Mouse (Mus musculus) forelimb bud, embryonic 11.5 days (tissue): Measurements from ENCODE around the gene Smim13.
"Not testable (repeated sequence)": the region's sequence is repeated elsewhere in the genome, so short reads cannot be mapped to it uniquely, and the experiment has no call there.

Experiments
- DNase-seq: peaks from one replicate; pipeline ENCODE4 v3.0.0-alpha.2; 2012; ENCODE audit warnings: low read depth, low spot score

Smim13 gene

GRCm38 (mm10) chr13:41235845-41236741 is 13.6 kb upstream of the Smim13 start:
- no peak for DNase-seq

GRCm38 (mm10) chr13:41238035-41238804 is 11.4 kb upstream of the Smim13 start:
- DNase-seq = no peak

- peak; percentile 73 for DNase-seq
Observed at GRCm38 (mm10) chr13:41238805-41239130, 10.9 kb upstream of the Smim13 start.

DNA sequence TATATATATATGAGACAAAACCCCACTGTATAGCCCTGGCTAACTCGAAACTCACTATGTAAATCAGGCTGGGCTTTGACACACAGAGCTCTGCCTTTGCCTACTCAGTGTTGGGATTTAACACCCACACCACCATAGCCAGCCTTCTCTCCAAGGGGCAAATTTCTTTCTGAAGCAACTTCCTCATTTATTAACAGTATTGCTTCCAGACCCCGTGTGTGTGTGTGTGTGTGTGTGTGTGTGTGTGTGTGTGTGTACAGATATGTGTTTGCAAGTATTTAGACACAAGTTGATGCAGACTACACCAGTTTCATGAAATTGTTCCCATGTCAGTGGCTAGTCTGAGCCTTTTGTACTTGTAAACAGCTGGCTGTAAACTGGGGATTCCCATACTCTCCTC is 8.1 kb upstream of the Smim13 start:
- DNase-seq = no peak

- DNase-seq = no peak
Observed at GRCm38 (mm10) chr13:41244306-41244830, 5.3 kb upstream of the Smim13 start.

DNA sequence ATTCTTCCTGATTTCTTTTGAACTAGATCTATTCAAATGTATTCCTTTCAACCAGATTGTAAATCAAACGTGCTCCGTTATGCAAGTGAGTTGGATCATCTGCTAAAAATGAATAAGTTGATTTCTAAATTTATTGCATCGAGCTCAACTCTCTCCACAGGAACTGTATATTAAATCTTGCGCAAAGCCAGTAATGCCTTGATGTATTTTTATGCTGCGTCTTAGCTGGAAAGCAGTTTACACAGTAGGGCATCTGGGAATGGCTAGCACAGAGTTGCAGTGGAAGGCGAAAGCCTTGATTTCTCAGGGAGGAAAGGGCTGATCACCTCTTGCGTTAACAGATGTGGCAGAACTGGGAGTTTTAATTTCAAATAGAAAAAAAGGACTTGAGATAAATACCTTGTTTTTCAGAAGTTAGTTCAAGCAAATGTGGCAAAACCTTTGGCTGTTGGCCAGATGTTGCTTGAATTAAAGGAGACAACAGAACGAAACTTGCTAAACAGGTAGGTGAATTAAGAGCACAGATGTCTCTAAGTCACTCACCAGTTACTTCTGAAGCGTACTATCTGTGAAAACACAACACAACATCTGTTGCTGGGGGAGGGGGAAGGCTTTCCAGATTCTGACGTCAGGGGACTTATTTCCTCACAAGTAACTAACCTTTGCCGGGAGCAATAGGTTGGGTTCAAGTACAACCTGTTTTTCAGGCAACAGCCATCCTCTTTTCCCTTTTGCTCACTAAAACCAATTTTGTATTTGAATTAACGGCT is 708 bp upstream of the Smim13 start:
- DNase-seq = no peak

DNA sequence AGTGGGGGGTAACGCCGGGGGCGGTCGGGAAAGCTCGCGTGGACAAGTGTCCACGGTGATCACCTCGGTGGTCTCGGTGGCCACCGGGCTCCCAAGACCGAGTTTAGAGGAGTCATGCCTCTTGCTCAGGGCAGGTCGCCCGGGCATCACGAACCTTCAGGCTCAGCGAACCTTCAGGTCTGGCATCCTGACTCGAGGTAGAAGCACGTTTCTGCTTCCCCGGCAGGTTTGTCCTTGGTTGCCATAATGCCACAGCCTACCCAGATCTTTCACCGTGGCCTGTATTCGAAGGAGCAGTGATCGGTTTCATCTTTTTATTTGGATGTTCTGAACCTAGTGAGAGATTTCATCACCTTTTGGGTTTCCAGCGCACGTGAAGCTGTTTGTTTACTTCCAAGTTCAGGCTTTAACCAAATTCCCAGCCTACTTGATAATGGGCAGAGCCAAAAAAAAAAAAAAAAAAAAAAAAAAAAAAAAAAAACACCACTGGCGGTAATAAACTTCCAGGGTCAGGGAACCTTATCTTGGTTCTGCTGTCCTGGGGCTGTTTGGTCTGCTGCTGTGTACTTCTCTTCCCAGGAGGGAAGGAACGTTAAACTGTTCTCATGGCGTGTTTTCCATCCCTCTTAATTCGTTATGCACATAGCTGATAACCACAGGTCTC is 806 bp downstream of the Smim13 start:
- no peak for DNase-seq

- not testable (repeated sequence) for DNase-seq
Observed at GRCm38 (mm10) chr13:41251232-41251631, 1.6 kb downstream of the Smim13 start.

DNA sequence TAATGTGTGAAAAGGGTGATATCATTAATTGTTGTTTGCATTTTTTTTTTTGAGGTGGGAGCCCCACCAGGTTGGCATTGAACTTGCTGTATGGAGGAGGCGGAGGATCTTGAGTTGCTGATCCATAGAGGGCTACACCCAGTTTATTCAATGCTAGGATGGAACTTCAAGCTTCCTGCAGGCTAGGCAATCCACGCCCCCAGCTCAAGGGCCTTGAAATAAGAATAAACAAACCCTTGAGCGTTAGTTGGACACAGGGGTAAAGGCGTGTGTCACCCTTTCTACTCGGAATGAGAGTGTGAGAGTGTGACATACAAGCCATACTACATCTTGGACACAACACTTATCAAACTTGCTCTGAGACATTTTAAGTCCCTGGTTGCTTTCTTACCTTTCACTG is 2.0 kb downstream of the Smim13 start:
- no peak for DNase-seq

- DNase-seq = no peak
Observed at GRCm38 (mm10) chr13:41252141-41252540, 2.5 kb downstream of the Smim13 start.

DNA sequence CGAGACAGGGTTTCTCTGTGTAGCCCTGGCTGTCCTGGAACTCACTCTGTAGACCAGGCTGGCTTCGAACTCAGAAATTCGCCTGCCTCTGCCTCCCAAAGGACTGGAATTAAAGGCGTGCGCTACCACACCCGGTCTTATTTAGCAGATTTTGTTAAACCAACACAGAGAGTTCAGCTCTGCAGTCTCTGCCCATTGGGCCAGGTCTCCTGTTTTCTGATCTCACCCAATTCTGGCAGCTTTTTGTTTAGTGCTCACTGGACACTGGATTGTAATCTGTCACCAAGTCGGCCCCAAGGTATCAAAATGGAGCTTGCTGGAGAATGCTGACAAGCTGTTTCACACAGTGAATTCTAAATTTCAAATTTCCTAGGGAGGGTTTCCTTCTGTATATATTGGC is 3.1 kb downstream of the Smim13 start:
- DNase-seq = no peak

- no peak for DNase-seq
Observed at GRCm38 (mm10) chr13:41256126-41256525, 6.5 kb downstream of the Smim13 start.

- no peak for DNase-seq
Observed at GRCm38 (mm10) chr13:41256962-41257361, 7.3 kb downstream of the Smim13 start.

DNA sequence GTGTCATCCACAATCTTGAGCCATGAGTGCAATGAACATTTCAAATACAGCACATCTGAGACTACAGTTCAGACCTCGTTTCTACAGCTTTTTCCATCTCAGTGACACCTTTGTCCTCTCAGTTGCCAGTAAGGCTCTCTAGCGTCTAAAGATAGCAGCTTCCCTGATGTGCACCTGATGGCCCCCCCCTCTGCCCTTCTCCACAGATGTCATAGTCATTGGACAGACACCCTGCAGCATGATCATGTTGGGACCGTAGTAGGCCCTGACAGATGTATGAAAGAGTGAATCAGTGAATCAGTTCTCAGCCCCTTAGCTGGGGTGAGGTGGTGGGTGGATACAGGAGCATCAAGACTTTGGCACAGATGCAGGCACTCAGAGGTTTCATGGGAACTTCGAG is 8.2 kb downstream of the Smim13 start:
- DNase-seq = no peak

GRCm38 (mm10) chr13:41261617-41262016 is 12.0 kb downstream of the Smim13 start:
- DNase-seq = not testable (repeated sequence)

DNA sequence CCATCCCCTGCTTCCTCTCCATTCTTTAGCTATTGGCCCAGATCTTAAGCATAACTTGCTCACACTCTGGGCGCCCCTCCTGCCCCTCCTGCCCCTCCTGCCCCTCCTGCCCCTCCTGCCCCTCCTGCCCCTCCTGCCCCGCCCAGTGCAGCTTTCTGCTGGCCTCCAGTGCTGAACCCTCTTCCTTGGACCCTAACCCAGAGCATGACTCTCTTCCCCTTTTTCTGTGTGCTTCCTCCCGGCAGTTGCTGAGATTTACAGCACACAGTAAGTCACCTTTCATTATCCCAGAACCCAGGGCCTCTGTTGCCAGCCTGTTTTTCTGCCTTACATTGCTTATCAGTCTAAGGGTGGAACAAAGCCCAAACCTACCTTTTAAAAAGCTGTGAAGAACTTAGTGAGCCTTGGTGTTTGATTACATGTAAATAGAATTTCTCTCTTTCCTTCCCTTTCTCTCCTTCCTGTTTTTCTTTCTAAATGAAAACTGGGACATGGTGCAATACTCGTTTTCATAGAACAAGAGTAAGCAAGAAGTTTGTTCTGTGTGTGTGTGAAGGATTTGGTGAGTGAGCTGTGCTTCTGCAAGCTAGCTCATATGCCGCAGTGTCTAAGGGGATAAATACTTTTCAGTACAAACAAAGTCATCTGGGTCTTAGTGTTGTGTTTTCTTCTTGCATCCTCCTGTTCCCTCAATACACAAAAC is 13.8 kb downstream of the Smim13 start:
- no peak for DNase-seq

DNA sequence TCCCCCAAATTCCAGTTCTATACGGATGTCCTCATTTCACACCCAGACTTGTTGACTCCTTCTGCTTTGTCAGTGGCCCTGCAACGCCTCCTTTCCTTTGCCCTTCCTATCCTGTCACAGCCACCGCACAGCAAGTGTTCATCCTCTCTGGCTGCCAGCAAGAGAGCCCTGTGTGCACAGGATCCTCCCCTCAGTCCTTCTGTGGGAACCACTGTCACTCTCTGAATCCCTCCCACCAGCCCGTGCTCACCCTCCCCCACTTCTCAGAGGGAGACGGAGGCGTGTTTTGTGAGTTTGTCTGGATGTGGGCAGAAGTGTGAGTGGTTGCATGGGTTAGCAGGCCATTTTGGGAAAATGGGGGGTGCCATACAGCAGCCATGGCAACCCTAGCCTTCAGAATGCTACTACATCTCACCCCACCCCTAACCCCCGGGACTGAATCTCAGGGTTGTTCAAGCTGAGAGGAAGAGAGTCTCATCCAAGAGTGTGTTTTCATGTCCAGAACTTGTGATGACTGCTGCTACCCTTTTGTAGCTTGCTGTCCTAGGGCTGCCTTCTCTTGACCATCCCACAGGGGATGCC is 18.3 kb downstream of the Smim13 start:
- DNase-seq = no peak

DNA sequence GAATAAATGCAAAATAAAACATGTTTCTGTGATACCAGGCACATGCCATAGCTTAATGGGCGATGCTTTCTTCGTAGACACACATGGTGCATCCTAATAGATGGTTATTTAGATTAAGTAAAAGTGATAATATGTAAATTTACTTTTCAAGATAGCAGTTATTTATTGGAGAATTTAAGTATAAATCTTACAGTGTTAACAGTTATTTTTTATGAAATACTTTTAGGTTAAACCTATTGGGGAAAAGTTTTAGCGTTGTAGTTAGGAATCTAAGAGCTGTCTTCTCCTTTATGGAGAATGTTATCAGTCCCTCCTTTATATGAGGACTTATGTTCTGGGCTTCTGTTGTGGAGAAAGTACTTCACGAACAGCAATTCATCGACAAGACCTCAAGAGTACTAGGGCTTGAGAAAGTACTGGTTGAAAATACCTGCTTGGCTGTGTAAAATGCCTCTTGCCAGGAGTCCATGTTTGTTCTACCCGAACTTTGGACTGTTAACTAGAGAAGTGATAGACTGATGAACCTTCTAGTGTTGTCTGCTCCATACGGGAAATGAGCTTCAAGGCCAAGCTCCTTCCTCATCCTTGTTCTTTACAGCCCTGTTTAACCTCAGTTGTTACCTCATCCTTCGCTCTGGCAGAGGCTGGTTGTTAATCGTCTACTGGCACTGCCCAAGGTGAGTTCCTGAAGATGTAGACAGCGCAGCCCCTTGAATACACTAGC is 24.4 kb downstream of the Smim13 start, which contains the start of gene Gm17364:
Gm17364 (minus strand) TSS at position 51 of the 724 bp plus-strand sequence.
- DNase-seq = no peak

DNA sequence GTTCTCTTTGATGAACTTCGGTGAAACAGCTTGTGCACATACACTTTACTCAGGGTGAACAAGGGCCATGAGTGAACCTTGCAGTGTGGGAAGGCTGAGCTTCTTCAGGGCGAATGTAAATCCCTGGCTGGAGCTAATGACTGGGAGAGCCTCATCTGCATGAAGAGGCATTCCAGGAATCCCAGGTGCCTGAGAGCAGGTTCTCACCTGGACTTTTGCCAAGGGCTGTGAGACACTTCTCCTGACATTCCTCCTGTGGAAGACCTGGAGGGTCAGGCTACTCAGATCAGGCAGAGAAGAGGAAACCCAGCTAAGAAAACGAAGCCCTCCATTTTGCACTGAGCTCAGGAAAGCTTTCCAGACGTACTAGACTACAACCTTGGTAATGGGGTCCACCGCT is 31.1 kb downstream of the Smim13 start:
- no peak for DNase-seq

- DNase-seq = peak; percentile 76
Observed at GRCm38 (mm10) chr13:41283256-41283655, 33.6 kb downstream of the Smim13 start.
